Mouse (Mus musculus) effector memory CD4-positive, alpha-beta T cell, adult 5 months (primary cell): ENCODE data around the gene Gabre. TPM values are rescaled to one million over a fixed set of nuclear protein-coding genes. Genes with fewer than 3 reads are reported as not detected.

ENCODE experiments used
- polyA plus RNA-seq: library from polyadenylated mRNA; unstranded; fragments of 100-300 nt; shearing (Covaris generic); gene quantifications from one replicate; pipeline ENCODE4 v1.2.1, GENCODE M21; 2017

Gabre gene
- not detected for polyA plus RNA-seq

DNA sequence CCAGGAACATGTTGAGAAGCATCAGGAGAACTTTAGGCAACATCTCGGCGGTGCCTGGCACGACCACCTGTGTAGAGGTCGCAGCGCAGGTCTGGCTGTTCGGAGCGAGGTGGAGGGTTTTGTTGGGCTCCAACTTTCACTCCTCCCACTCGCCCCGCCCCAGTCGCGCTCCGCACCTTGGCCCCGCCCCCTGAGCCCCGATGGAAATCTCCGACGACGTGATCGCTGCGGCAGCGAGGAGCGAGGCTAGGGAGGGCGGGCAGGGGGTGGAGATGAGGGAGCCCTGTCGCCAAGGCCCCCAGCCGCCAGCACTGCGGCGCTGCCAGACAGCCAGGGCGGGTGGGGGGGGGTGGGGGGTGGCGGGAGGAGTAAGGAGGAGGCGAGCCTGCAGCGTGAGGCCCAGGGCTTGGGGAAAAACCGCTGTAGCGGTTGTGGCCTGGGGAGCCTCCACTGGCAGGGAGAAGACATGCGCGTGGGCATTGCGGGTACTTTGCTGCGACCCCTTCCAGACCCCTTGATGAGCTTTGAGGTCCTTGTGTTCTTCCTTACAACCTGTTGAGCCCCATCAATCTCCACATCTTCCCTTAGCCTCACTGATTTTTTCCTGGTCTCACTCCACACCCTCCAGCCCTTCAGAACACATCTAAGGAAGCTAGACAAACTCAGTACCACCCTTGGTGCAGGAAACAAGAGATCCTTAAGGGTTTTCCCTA, at the start of gene Gabre:
Gene Gabre, minus strand, starts transcription at position 145 of the 713 bp plus-strand sequence.

DNA sequence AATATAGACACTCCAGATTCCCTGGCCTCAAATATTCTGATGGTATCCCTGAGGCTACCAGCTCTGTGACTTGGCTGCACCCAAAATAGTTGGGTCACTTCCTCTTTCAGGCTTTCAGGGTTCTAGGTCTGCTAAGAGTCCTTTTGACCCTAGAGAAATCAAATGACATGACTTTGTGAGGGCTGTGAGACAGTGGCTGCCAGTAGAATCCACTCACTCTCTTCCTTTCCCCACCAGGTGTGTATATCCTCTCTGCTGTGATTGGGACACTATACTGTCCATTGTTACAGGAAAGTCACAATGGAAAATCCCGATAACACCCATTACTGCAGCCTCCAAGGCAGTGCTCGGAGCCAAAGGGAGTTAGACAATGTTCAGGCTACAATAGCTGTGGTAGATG, 52.9 kb downstream of the Gabre start, which contains the start of gene Magea4:
Gene Magea4, plus strand, starts transcription at position 301 of the 400 bp plus-strand sequence.

Other genes with a start within 250 kb of the Gabre start
- gene Magea4, start 52.8 kb downstream of the Gabre start, polyA plus RNA-seq, result not detected
- not detected for gene Magea10, start 112.1 kb upstream of the Gabre start, polyA plus RNA-seq